18 mouse cellular contexts compared by ENCODE assay signal in the genomic region with DNA sequence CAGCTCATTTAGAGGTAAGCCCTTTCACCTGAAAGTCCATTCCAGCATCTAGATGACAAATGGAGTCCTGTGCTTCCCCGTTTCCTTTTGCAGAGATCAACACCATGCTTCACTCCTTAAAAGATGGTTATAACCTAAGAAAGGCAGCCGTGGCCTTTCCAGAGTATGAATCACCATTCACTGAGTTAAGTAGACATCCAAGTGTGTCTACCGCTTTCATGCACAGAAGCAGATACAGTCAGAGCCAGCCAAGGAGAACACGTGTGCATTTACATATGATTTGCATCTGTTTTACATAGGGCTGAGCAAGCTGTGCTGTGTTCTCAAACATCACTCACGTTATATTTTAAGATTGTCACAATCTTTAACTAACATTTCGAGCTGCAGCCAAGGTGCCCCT.
A peak's percentile ranks its signal among the peaks of the same experiment; 100 is the strongest.
DNase-seq lines count a peak whose midpoint lies in the region; ATAC-seq and TF ChIP-seq lines count a peak whose summit lies in the region.
"Had no signal": no experiment of that assay in that cellular context is flagged by ENCODE, and none has a peak within 500 bp of the region (broad histone marks: within the 10 kb centered on the region; RNA-seq: fewer than 3 reads in every experiment).

No protein-coding gene starts in this region.

- no peak for TF ChIP-seq CTCF in midbrain, postnatal 0 days (IDR thresholded peaks at IDR 0.05)

- 55% methylated on average over 6 of the region's 6 CpGs for WGBS in midbrain, postnatal 0 days
- WGBS in midbrain, embryonic 16.5 days: 65% methylated on average over 6 of the region's 6 CpGs

- no peaks in the 10 kb centered on the region for H3K27me3 ChIP-seq in midbrain, postnatal 0 days (ENCODE audit: insufficient read depth, low read length)
- H3K27me3 ChIP-seq in midbrain, embryonic 16.5 days (ENCODE audit: control insufficient read depth, insufficient read depth, low read depth, low read length): no peaks in the 10 kb centered on the region
- H3K27me3 ChIP-seq: hindbrain, embryonic 13.5 days; lung, embryonic 15.5 days; midbrain, embryonic 13.5 days had no signal

- H3K27ac ChIP-seq in midbrain, postnatal 0 days (ENCODE audit: low read depth, low read length): 0 out of 2 replicates have a peak overlapping the region, but pooled peaks have one; percentile 38
- H3K27ac ChIP-seq in midbrain, embryonic 16.5 days (ENCODE audit: low read length): no peak overlapping the region
- H3K27ac ChIP-seq: hindbrain, embryonic 13.5 days; kidney, postnatal 0 days; lung, embryonic 15.5 days; midbrain, embryonic 13.5 days had no signal

- intact Hi-C loops in left cerebral cortex, postnatal 36 days (cut with DNase I): no loop called here

- no peaks in the 10 kb centered on the region for H3K4me1 ChIP-seq in midbrain, postnatal 0 days (ENCODE audit: insufficient read depth, low read length)
- no peaks in the 10 kb centered on the region for H3K4me1 ChIP-seq in midbrain, embryonic 16.5 days (ENCODE audit: control insufficient read depth, insufficient read depth, low read length)
- H3K4me1 ChIP-seq: hindbrain, embryonic 13.5 days; lung, embryonic 15.5 days; midbrain, embryonic 13.5 days had no signal

- no peak overlapping the region for H3K9ac ChIP-seq in midbrain, postnatal 0 days (replicated peaks; ENCODE audit: low read length, poor library complexity, severe bottlenecking)
- no peak overlapping the region for H3K9ac ChIP-seq in midbrain, embryonic 16.5 days (ENCODE audit: low read depth, low read length)
- H3K9ac ChIP-seq: hindbrain, embryonic 13.5 days; lung, embryonic 15.5 days; midbrain, embryonic 13.5 days had no signal

- no peak overlapping the region for H3K4me3 ChIP-seq in midbrain, postnatal 0 days (ENCODE audit: low read depth, low read length)
- no peak overlapping the region for H3K4me3 ChIP-seq in midbrain, embryonic 16.5 days (ENCODE audit: low read depth, low read length)
- H3K4me3 ChIP-seq: hindbrain, embryonic 13.5 days; lung, embryonic 15.5 days; midbrain, embryonic 13.5 days had no signal

- no peaks in the 10 kb centered on the region for H3K9me3 ChIP-seq in midbrain, postnatal 0 days (ENCODE audit: low read length)
- no peaks in the 10 kb centered on the region for H3K9me3 ChIP-seq in midbrain, embryonic 16.5 days (replicated peaks; ENCODE audit: control insufficient read depth, low read length, poor library complexity, severe bottlenecking)
- H3K9me3 ChIP-seq: hindbrain, embryonic 13.5 days; lung, embryonic 15.5 days; midbrain, embryonic 13.5 days had no signal

- H3K4me2 ChIP-seq in midbrain, postnatal 0 days (ENCODE audit: low read depth, low read length, poor library complexity, severe bottlenecking): no peak overlapping the region
- no peak overlapping the region for H3K4me2 ChIP-seq in midbrain, embryonic 16.5 days (ENCODE audit: low read length)
- H3K4me2 ChIP-seq: hindbrain, embryonic 13.5 days; liver, embryonic 11.5 days; lung, embryonic 15.5 days; midbrain, embryonic 13.5 days had no signal

- no peak for ATAC-seq in midbrain, postnatal 0 days (ENCODE audit: low FRiP score)
- no peak for ATAC-seq in midbrain, embryonic 16.5 days
- ATAC-seq: CD4-positive, CD25-positive, alpha-beta regulatory T cell, adult 4 months; intestine, postnatal 0 days; midbrain, embryonic 13.5 days had no signal

- no peaks in the 10 kb centered on the region for H3K36me3 ChIP-seq in midbrain, postnatal 0 days (ENCODE audit: insufficient read depth, low read length)
- no peaks in the 10 kb centered on the region for H3K36me3 ChIP-seq in midbrain, embryonic 16.5 days (ENCODE audit: control insufficient read depth, insufficient read depth, low read length)
- H3K36me3 ChIP-seq: hindbrain, embryonic 13.5 days; lung, embryonic 15.5 days; midbrain, embryonic 13.5 days had no signal

- no peak for DNase-seq in midbrain, postnatal 0 days (ENCODE audit: low spot score)
- peak; percentile 24 to 25 for DNase-seq in frontal cortex, postnatal 10 days (ENCODE audit: low spot score in 2 of 2)
- peak; percentile 41 to 55 for DNase-seq in left cerebral cortex, postnatal 36 days (ENCODE audit: low spot score in 2 of 2)
- no peak for DNase-seq in liver
- no peak for DNase-seq in spleen, postnatal 14 days (ENCODE audit: low spot score in 2 of 2)
- DNase-seq in retina, postnatal 1 day: no peak
- DNase-seq: adrenal gland, adult 2 months; cerebellum, adult 9-11 months; gastrocnemius, postnatal 10 days; heart, postnatal 10 days had no signal

Comparison
In these comparisons a context has a peak if more than half of its experiments do, and no peak if none do; other contexts are left out.
1. DNase-seq: peak in frontal cortex, postnatal 10 days (2 of 2) and left cerebral cortex, postnatal 36 days (2 of 2); none in midbrain, postnatal 0 days (single experiment), liver (single experiment), spleen, postnatal 14 days (0 of 2) and retina, postnatal 1 day (single experiment).